Mouse (Mus musculus): ENCODE measurements around the gene Mpp4. TPM values are rescaled to one million over a fixed set of nuclear protein-coding genes. Genes with fewer than 3 reads are reported as not detected.

The Mpp4 gene
- total RNA-seq, 2 experiments from 2014 or later, result 0.16 to 0.23 TPM

- DNase-seq, result no peak
Observed at GRCm38 (mm10) chr1:59167654-59168425, 4.7 kb upstream of the Mpp4 start.

DNA sequence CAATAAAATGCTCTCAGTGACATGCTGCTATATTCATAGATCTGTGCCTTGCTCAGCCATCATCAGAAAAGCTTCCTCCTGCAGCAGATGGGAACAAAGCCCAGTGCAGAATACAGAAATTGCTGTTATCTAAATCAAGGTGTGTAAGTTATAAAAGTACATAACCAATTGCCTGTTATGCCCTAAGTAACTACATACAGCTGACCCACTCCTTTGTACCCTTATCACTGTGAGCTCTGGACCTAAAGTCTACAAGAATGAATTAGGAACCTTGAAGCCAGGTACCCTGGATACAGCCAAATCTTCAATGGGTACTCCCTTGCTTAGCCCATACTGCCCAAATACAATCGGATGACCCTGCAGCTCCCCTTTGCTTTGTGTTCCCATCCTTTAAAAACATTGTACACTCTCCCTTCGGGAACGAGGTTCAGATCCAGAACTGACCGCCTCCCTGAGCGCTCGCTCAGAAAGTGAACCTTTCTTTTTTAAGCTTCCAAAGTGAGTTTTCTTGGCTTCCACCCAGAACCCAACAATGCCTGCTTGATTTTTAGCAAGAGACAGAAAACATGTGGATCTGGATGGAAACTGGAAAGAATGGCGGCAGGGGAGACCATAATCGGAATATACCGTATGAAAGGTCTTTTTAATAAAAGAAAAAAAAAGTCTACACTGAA lies 3.2 kb upstream of the Mpp4 start:
- no peak for DNase-seq

GRCm38 (mm10) chr1:59163918-59164317 lies 729 bp upstream of the Mpp4 start:
- DNase-seq, result no peak

- DNase-seq, result no peak
Observed at GRCm38 (mm10) chr1:59162309-59163024, 722 bp downstream of the Mpp4 start.

GRCm38 (mm10) chr1:59161396-59161795 lies 1.8 kb downstream of the Mpp4 start:
- DNase-seq, result no peak

GRCm38 (mm10) chr1:59160871-59161270 lies 2.3 kb downstream of the Mpp4 start:
- DNase-seq, result no peak

DNA sequence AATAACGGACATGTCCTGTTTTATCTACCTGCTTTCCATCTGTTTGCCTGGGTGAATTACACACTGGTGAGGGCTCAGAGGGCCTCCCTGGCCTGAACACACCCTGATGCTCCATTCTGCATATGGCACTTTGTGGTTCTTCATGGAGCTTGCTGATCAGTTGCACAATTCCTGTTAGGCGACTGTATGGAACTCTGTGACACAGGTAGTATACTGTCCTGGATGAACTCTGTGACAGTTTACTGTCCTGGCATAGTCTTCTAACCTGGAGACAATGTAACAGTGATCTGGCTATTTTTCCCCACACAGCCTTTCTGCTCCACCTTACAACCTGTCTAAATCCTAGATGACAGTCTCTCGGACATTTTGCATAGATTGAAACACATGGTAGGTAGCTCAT lies 4.1 kb downstream of the Mpp4 start:
- no peak for DNase-seq

- no peak for DNase-seq
Observed at GRCm38 (mm10) chr1:59158498-59158897, 4.7 kb downstream of the Mpp4 start.

GRCm38 (mm10) chr1:59157846-59158245 lies 5.3 kb downstream of the Mpp4 start:
- peak in 1 of 2 experiments; percentile 15 for DNase-seq

- no peak for DNase-seq
Observed at GRCm38 (mm10) chr1:59152346-59152745, 10.8 kb downstream of the Mpp4 start.

- DNase-seq, result no peak
Observed at GRCm38 (mm10) chr1:59150542-59150941, 12.6 kb downstream of the Mpp4 start.

GRCm38 (mm10) chr1:59144543-59144942 lies 18.6 kb downstream of the Mpp4 start:
- peak; percentile 43 to 62 for DNase-seq

DNA sequence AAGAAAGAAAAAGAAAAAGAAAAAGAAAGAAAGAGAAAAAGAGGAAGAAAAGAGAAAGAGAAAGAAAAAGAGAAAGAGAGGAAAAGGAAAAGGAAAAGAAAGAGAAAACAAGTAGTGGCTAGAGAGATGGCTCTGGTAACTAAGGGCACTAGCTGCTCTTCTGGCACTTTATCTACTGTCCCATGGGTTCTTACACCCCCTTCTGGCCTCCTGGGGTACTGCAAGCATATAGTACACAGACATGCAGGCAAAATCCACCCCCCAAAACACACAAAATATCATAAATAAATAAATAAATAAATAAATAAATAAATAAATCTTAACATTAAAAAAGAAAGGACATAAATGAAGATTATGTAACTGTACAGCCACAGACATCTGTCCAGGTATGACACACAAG lies 20.4 kb downstream of the Mpp4 start:
- peak; percentile 66 to 77 for DNase-seq

- no peak for DNase-seq
Observed at GRCm38 (mm10) chr1:59134419-59134818, 28.8 kb downstream of the Mpp4 start.

DNA sequence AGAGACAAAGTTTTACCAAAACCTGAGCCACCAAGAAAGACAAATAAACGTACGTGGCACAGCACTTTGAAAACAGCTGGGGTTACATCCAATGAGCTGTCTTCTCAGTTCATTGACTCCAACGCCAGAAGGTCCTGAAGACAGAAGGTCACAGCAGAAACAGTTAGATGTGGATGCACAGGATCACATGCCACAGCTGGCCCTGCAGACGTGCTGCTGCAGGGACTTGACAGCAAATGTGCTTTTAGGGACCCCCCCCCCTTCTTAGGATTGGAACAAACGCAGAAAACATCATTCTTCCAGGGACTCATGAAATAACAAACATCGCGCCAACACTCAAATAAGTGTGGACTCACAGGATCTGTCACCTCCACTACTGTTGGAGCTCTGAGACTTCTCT lies 34.3 kb downstream of the Mpp4 start:
- DNase-seq, result no peak

DNA sequence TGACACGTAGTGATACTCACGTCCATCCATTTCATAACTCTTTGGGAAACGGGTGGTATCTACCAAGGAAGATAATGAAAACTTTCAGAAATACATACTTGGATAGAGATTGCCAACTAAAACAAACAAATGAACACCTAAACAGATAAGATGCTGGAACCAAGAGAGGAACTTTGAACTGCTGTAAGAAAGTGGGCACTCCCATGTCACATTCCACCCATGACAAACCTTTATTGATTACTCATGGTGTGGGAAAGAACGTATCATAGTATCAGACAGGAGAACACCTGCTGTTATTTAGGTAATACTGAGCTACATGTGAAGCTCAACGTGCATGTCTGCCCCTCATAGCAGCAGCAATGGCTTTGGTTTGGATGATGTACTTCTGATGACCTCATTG lies 37.6 kb downstream of the Mpp4 start:
- DNase-seq, result no peak

- peak; percentile 95 for DNase-seq
Observed at GRCm38 (mm10) chr1:59119720-59120457, 43.3 kb downstream of the Mpp4 start, which contains the start of gene Tmem237. Tmem237 (minus strand) TSS chr1:59120408.

DNA sequence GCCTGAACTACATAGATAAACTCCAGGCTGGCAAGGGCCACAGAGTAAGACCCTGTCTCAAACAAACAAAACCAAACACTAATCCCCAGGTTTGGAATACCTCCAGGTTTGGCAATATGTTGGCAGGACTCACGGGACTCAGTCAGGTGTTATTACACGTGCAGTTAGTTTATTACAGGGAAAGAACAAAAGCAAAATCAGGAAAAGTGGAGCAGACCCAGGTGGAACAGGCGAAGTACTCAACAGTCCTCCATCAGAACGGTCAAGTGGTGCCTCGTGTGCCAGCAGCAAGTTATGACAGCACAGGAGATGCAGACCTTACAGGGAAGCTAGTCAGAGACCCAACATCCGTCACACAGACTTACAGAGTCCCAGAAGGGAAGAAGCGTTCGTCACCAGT lies 52.7 kb downstream of the Mpp4 start:
- DNase-seq, result no peak

- DNase-seq, result no peak
Observed at GRCm38 (mm10) chr1:59102071-59102470, 61.1 kb downstream of the Mpp4 start.

DNA sequence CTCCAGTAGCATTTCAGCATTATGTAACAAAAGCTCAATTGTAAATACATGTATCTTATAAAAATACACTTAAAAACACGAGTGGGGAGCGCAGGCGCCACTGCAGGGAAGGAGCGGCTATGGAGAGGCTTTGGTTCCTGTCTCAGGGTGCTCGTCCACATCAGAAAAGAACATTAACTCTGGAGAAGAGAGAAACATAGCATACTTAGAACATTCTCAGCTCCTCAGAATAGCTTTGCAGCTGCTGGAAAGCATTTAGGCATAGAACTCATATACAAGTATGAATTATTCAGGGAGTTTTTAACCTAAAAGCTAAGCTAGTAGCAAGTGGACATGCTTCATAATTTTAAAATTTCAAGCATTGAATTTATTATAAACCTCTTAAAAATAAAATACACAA lies 62.2 kb downstream of the Mpp4 start:
- DNase-seq, result no peak

DNA sequence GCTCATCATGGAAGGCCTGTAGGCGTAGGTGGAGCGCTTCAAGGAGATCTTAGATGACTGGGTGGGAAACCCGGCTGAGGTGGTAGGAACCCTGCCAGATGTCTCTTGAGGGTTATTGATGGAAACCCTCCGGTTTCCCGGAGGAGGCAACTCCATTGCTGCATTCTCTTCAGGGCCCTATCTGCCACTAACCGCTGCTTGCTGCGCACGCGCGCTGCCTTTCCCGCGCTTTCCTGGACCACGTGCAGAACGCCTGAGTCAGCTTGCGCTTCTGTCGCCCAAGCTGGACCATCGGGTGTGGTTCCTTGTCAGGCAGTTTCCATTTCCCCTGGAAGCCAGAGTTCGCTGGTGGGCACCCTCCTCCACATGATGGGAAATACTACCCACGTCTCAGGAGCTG lies 68.5 kb downstream of the Mpp4 start, which contains the start of gene C2cd6:
Gene C2cd6, minus strand, starts transcription at position 196 of the 400 bp plus-strand sequence.
- DNase-seq, result no peak

Measured in adrenal gland, postnatal 36 days (tissue).